Mouse (Mus musculus): ENCODE data around the gene Gm43518. TPM values are rescaled to one million over a fixed set of nuclear protein-coding genes. Genes with fewer than 3 reads are reported as not detected.

Gm43518 gene
- total and polyA plus RNA-seq, 3 experiments: 2.1 to 3.6 TPM; not detected in 1

GRCm38 (mm10) chr5:123906976-123907630 lies 20.1 kb upstream of the Gm43518 start, which contains the start of gene Denr:
Denr (plus strand) TSS chr5:123907175.
- H3K36me3 ChIP-seq (ENCODE audit: control insufficient read depth in 1 of 2, insufficient read depth in 2 of 2, low read length in 2 of 2): peaks cover 6 to 15% of the 10 kb centered on the region in 2 experiments
- no peaks in the 10 kb centered on the region for H3K9me3 ChIP-seq (replicated peaks; ENCODE audit: insufficient read depth, low read length)
- H3K4me1 ChIP-seq (ENCODE audit: control insufficient read depth in 1 of 2, insufficient read depth in 2 of 2, low read length in 2 of 2): peaks cover 0 to 19% of the 10 kb centered on the region in 2 experiments; a peak in 3 of 4 replicates
- peak within 1 kb of the TSS; percentile 69 for H3K27ac ChIP-seq (ENCODE audit: control insufficient read depth, low read depth, low read length)
- peak within 1 kb of the TSS; percentile 97 for H3K9ac ChIP-seq (ENCODE audit: control insufficient read depth, low read depth, low read length, poor library complexity, severe bottlenecking)
- H3K4me3 ChIP-seq (ENCODE audit: control insufficient read depth in 1 of 2, insufficient read depth in 1 of 2, low read depth in 2 of 2, low read length in 2 of 2): peak within 1 kb of the TSS; percentile 52 to 96
- peaks cover 42% of the 10 kb centered on the region for H3K79me2 ChIP-seq (ENCODE audit: control insufficient read depth, insufficient read depth, low read length, poor library complexity)
- peak; percentile 97 for DNase-seq (ENCODE audit: low read depth, low spot score)
- H3K27me3 ChIP-seq (ENCODE audit: control insufficient read depth in 1 of 2, insufficient read depth in 2 of 2, low read length in 2 of 2): no peaks in the 10 kb centered on the region
- TF ChIP-seq CHD2 (IDR thresholded peaks at IDR 0.05; ENCODE audit: low read length): peak; percentile 99
- peak; percentile 75 for TF ChIP-seq NRF1 (IDR thresholded peaks at IDR 0.05; ENCODE audit: insufficient read depth, low read depth, low read length, poor library complexity, severe bottlenecking)
- TF ChIP-seq BHLHE40 (IDR thresholded peaks at IDR 0.05; ENCODE audit: borderline replicate concordance, low read depth, low read length): no peak
- no peak for TF ChIP-seq ZNF384 (IDR thresholded peaks at IDR 0.05; ENCODE audit: low read depth, low read length)
- TF ChIP-seq E2F4 (IDR thresholded peaks at IDR 0.05; ENCODE audit: borderline replicate concordance, low read depth, low read length): no peak
- peak; percentile 73 to 98 (median 93) for TF ChIP-seq CTCF (IDR thresholded peaks at IDR 0.05 in 2 of 3, conservative IDR thresholded peaks at IDR 0.05 in 1 of 3; ENCODE audit: control insufficient read depth in 1 of 3, insufficient read depth in 1 of 3, low read depth in 2 of 3, low read length in 3 of 3, poor library complexity in 1 of 3, severe bottlenecking in 1 of 3)
- TF ChIP-seq POLR2AphosphoS5 (IDR thresholded peaks at IDR 0.05; ENCODE audit: borderline replicate concordance, low read depth, low read length): no peak; the same call in 1 of the 2 replicates
- 0 out of 2 replicates have a peak, but pooled peaks have one; percentile 13 for TF ChIP-seq MYC (IDR thresholded peaks at IDR 0.05; ENCODE audit: low read depth, low read length)
- TF ChIP-seq MAX (IDR thresholded peaks at IDR 0.05; ENCODE audit: low read length): no peak
- peak; percentile 52 for TF ChIP-seq SIN3A (IDR thresholded peaks at IDR 0.05; ENCODE audit: low read length)
- TF ChIP-seq USF2 (IDR thresholded peaks at IDR 0.05; ENCODE audit: borderline replicate concordance in 1 of 2, insufficient read depth in 1 of 2, low read depth in 1 of 2, low read length in 2 of 2): no peak
- TF ChIP-seq TCF12 (IDR thresholded peaks at IDR 0.05; ENCODE audit: low read depth, low read length): peak; percentile 18; the same call in 1 of the 2 replicates
- TF ChIP-seq MAZ (IDR thresholded peaks at IDR 0.05; ENCODE audit: low read depth, low read length): no peak; the same call in 1 of the 2 replicates
- TF ChIP-seq NELFE (IDR thresholded peaks at IDR 0.05; ENCODE audit: low read depth, low read length): peak; percentile 89
- no peak for TF ChIP-seq GATA1 (IDR thresholded peaks at IDR 0.05; ENCODE audit: low read depth, low read length)
- no peak for TF ChIP-seq ETS1 (IDR thresholded peaks at IDR 0.05; ENCODE audit: low read depth, low read length)
- TF ChIP-seq ELF1 (IDR thresholded peaks at IDR 0.05; ENCODE audit: low read depth, low read length): no peak
- peak; percentile 84 for TF ChIP-seq HCFC1 (IDR thresholded peaks at IDR 0.05; ENCODE audit: low read depth, low read length)
- peak; percentile 89 to 94 for TF ChIP-seq POLR2A (IDR thresholded peaks at IDR 0.05; ENCODE audit: control insufficient read depth in 1 of 2, insufficient read depth in 1 of 2, low read depth in 1 of 2, low read length in 2 of 2, poor library complexity in 1 of 2)
- TF ChIP-seq ZMIZ1 (IDR thresholded peaks at IDR 0.05; ENCODE audit: low read depth, low read length): no peak
- no peak for TF ChIP-seq KAT2A (conservative IDR thresholded peaks at IDR 0.05; ENCODE audit: low read depth, low read length)
- peak; percentile 48; the same call in 1 of the 2 replicates for TF ChIP-seq TBP (IDR thresholded peaks at IDR 0.05; ENCODE audit: low read depth, low read length)
- peak; percentile 80 for TF ChIP-seq RAD21 (IDR thresholded peaks at IDR 0.05; ENCODE audit: low read depth, low read length)
- no peak for TF ChIP-seq USF1 (IDR thresholded peaks at IDR 0.05; ENCODE audit: low read depth, low read length)
- no peak for TF ChIP-seq ZKSCAN1 (IDR thresholded peaks at IDR 0.05; ENCODE audit: low read depth, low read length)
- TF ChIP-seq MYB (IDR thresholded peaks at IDR 0.05; ENCODE audit: low read depth, low read length): no peak
- no peak for TF ChIP-seq MAFK (IDR thresholded peaks at IDR 0.05; ENCODE audit: borderline replicate concordance, low read depth, low read length)
- no peak for TF ChIP-seq POLR2AphosphoS2 (IDR thresholded peaks at IDR 0.05; ENCODE audit: low read length)
- TF ChIP-seq UBTF (IDR thresholded peaks at IDR 0.05; ENCODE audit: borderline replicate concordance, insufficient read depth, low read depth, low read length): no peak
- TF ChIP-seq TAL1 (IDR thresholded peaks at IDR 0.05; ENCODE audit: low read length): no peak
- TF ChIP-seq JUND (IDR thresholded peaks at IDR 0.05; ENCODE audit: low read depth, low read length): no peak
- no peak for TF ChIP-seq MEF2A (IDR thresholded peaks at IDR 0.05; ENCODE audit: extremely low read depth, insufficient replicate concordance, low read depth, low read length, poor library complexity, severe bottlenecking)
- peak; percentile 70 for TF ChIP-seq MXI1 (IDR thresholded peaks at IDR 0.05; ENCODE audit: low read depth, low read length)
- TF ChIP-seq RCOR1 (IDR thresholded peaks at IDR 0.05; ENCODE audit: low read depth, low read length): no peak
- peak; percentile 30; the same call in 1 of the 2 replicates for TF ChIP-seq ZC3H11A (IDR thresholded peaks at IDR 0.05; ENCODE audit: low read depth, low read length)
- TF ChIP-seq EP300 (IDR thresholded peaks at IDR 0.05; ENCODE audit: low read depth in 1 of 2, low read length in 2 of 2): no peak

All from MEL (cell line).